Mouse (Mus musculus) E14TG2a.4 (cell line): Measurements from ENCODE around the gene Tbx19.

Source experiments
- CTCF ChIP-seq: conservative IDR thresholded peaks from 2 replicates; pipeline ENCODE4 v1.5.1; 2014; ENCODE audit warnings: low read length
- NANOG ChIP-seq: IDR thresholded peaks from 2 replicates; pipeline ENCODE4 v1.6.1; 2014; ENCODE audit warnings: borderline replicate concordance, low read length, mixed read lengths
- POU5F1 ChIP-seq: IDR thresholded peaks from 2 replicates; pipeline ENCODE4 v1.6.1; 2014; ENCODE audit warnings: low read length, borderline replicate concordance

DNA sequence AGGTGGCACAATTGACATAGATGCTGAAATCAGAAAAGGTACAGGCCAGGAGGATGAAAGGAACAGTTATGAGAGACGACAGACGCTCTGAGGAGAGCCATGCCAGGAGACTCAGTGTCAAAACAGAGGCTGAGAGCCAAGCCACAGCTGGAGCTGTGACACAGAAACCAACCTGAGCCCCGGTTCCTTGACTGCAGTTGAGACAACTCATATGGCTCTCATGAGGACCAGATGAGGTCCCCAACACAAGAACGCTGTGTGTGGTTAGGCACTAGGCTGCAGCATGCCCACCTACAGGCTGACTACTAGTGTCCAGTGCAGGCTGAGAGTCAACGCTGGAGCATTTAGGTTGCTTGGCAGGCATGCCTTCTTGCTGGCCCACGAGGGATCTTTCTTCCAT, 17.5 kb upstream of the Tbx19 start:
- TF ChIP-seq CTCF (no peak), NANOG (no peak), POU5F1 (no peak)
